Mouse (Mus musculus): Measurements from ENCODE around the gene Tpd52l1.

The Tpd52l1 gene

DNA sequence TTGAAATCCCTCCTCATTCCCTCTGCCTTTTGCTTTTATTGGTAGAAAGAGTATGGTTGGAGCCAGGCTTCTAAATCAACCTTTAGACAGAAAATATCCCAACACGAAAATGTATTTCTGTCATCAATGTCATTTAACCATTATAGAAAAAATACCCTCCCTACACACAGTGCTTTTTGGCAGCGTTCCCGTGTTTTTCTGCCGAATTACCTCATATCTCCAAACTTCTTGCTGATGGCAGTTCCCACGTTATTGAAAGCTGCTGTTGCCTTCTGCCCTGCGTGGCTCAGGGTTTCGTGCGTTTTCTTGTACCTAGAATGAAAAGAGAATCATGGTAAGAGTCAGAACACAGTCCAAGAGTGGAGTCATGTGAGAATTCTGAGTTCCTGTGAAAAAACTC lies 99.4 kb downstream of the Tpd52l1 start:
- no peak for DNase-seq (ENCODE audit: low spot score in 2 of 2)

DNA sequence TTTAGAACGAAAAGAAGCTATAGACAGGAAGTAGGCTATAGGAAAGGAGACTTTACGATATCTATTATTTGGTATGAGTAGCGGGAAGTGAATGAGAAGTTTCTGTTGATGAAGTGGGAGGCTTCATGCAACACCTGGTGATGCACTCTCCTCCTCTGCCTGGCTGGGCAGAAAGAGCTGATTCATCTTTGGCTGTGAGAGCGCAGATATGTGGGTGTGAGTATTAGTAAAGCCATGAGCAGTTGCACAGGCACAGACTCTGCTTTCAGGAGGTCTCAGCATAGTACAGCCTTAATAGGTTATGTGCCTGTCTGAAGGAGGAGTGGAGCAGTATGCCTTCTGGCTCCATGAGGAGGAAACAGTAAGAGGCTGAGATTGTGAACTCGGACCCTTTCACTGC lies 109.3 kb downstream of the Tpd52l1 start:
- DNase-seq (ENCODE audit: low spot score in 2 of 2): no peak

DNA sequence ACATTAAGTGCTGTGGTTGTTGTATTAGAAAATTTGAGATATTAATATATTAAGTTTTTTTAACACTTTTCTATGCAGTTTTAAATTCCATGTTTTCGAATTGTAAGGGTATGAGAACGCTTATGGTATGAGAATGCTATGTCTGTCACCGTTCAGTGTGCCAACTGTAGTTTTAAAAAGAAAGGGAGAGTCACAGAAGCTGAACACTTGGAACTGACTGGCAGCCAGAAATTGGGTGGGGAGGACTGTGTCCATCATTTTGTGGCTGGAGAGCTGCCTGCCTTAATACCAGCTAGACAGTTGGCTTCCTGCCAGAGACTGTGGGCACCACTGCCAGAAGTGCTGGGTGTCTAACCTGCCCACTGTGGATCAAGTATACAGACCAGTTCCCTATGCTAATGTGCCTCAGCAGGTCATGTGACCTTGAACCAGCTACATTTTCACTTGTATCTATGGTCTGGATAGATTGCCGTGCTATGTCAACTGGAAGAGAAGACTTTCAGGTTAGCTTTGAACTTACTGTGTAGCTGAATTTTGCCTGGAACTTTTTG lies 114.5 kb downstream of the Tpd52l1 start:
- DNase-seq (ENCODE audit: low spot score in 2 of 2): no peak

DNA sequence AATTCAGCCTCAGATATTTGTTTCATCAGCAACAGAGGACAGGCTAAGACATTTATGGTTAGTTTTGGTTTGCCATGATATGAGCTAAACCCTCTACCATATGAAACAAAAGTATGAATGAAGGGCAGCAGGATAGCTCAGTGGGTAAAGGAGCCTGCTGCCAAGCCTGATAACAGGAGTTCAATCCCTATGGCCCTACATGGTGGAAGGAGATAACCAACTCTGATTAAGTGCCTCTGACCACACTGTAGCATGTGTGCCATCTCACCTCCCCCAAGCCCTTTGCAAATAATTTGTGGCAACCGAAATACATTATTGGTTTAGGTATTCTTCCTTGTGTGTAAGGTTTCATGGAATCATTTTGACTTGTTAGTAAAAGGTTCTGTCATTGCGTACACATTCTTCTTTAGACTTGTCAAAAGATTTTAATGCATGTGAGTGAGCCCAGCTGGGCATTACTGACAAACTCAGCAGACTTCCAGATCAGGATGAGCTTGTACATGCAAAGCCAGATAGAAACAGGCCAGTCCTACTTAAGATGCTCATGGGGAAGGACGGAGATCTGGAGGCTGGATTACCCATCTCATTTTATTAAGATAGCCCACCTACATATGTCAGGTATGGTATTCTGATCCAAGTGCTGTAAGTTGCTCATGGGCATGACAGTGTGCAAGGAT lies 115.3 kb downstream of the Tpd52l1 start:
- DNase-seq (ENCODE audit: low spot score in 2 of 2): no peak

DNA sequence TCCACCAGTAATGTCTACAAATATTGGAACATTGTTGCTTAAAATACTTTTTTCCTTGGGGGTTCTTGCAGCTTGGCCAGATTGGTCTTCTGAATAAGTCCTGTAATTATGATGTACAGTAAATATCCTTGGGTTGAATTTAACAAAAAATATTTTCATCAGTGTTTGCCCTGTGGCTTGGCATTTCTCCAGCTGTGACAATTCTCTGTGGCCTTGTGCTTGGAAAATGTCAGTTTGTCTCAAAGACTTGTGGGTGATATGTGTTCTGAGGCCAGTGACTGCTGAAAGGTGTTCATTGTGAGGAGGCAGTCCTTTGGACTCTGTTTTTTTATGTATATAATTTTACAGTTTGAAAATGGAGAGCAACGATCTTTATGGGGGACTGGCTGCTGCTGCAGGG lies 116.3 kb downstream of the Tpd52l1 start:
- no peak for DNase-seq (ENCODE audit: low spot score in 2 of 2)

DNA sequence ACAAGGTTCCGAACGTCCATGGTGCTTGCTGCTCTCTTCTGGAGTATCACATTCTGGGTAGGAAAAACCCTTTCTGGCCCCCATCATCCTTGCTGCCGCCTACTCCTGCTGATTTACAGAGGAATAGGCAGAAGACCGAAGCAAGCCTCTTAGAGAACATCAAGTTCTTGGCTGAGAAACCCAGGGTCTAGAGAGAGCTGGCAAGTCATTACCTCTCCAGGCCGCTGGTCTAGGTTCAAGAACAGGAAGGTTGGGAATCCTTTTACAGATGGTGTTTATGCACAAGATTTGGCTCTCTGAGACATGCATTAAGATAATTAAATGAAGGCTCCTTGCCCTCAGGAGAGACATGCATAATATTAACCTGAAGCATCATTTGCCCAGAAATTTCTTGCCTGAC lies 127.3 kb downstream of the Tpd52l1 start:
- no peak for DNase-seq (ENCODE audit: low spot score in 2 of 2)

GRCm38 (mm10) chr10:31312865-31313848 lies 132.6 kb downstream of the Tpd52l1 start, which contains the start of gene Hddc2:
Gene Hddc2, plus strand, starts transcription at chr10:31313383.
- peak; percentile 51 to 52 for DNase-seq (ENCODE audit: low spot score in 2 of 2)

DNA sequence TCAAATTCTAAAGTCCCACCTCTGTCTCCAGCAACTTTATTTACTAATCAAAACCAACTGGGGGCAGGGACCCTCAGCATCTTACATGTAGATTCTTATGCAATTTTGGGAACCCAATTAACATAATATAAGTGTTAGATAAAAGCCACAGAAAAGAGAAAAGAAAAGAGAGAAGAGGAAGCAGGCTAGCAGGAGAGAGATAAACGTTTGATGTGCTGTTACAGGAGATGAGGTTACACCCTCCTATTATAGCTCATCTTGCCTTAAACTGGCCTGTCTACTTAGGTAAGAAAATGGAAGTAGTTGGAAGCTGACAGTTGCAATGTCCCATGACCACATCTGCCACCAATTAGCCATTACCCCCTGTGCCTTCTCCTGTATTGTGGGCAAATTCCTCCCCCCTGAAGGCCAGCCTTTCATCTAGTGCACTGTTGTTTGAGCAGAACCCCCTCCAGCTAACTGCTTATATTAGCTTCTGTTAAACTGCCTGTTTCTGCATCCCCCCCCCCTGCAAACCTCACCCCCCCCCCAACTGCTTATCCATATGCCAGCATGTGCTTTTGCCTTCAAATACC lies 138.6 kb downstream of the Tpd52l1 start:
- DNase-seq (ENCODE audit: low spot score in 2 of 2): no peak

GRCm38 (mm10) chr10:31303446-31303845 lies 142.3 kb downstream of the Tpd52l1 start:
- no peak for DNase-seq (ENCODE audit: low spot score in 2 of 2)

GRCm38 (mm10) chr10:31300292-31300691 lies 145.5 kb downstream of the Tpd52l1 start:
- no peak for DNase-seq (ENCODE audit: low spot score in 2 of 2)

DNA sequence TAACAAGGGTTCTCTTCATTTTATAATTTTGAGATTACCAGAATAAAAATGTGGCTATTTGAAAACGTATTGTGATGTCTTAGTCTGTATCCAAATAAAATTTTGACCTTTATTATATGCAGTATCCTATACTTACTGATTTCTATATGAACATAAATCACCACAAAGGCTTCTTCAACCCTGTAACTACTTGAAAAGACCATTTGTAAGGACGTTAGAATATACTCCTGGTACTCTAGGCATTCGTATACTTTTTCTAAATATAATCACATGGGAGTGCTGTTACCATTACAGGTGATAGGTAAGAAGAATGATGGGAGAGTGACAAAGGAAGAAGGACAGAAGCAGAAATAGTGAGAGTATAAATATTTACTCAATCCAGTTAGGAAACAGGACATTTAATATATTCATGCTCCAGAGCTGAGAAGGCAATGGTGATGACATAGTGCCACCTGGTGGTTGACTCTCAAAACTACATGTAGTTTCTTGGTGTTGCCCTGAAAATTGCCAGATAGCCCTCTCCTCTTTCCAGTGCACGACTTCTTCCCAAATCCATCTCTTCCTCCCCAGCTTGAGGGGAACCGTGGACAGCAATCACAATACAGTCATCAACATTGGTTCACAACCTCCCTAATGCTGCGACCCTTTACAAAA lies 146.7 kb downstream of the Tpd52l1 start:
- peak; percentile 23 to 54 for DNase-seq (ENCODE audit: low spot score in 2 of 2)

- DNase-seq (ENCODE audit: low spot score in 2 of 2): no peak
Observed at GRCm38 (mm10) chr10:31298263-31298662, 147.5 kb downstream of the Tpd52l1 start.

GRCm38 (mm10) chr10:31297106-31297505 lies 148.7 kb downstream of the Tpd52l1 start:
- DNase-seq (ENCODE audit: low spot score in 2 of 2): no peak

DNA sequence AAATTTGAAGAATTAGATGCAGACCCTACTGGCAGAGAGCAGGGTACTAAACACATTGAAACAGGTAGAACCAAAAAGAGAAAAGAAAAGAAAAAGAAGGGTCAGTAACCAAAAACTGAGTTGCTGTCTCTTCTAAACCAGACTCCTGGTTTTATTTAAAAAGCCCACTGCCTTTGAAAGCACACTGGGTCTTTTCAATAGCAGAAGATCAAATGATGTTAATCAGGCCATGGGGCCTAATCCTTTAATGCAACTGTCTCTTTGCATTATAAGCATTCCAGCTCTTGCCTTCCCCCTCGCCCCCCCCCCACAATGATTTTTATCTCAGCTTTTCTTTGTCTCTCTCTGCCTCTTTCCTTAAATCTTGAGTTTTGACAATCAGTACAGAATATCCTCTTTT lies 149.3 kb downstream of the Tpd52l1 start:
- no peak for DNase-seq (ENCODE audit: low spot score in 2 of 2)

- DNase-seq (ENCODE audit: low spot score in 2 of 2): no peak
Observed at GRCm38 (mm10) chr10:31295705-31296104, 150.1 kb downstream of the Tpd52l1 start.

DNA sequence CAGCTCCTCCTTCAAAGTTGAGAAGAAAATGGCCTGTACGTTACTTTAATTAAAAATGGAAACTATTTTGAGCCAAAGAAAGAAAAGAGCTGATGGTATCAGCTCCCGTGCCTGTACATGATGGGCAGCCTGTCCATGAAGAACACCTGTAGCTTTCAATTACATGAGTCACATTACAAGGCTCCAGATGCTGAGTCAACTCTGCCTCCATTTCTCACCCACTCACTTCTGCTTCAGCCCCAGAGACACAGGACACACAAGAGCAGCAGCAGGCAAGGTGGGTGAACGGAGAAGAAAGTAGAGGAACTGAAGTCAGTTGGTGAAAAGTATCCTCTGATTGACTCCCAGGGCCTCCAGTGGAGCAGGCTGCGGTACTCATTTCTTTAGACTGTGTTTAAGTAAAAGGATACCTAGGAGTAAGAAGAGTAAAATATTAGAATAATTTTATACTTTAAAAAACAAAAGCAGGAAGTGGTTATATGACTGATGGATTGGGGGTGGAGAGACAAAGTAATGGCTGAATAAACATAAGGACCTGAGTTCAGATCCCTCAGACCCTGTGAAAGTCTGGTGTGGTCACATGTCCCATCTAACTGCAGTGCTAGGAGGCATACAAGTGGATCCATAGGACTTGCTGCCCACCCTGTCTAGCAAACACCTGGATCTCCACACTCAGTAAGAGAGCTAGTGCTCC lies 156.9 kb downstream of the Tpd52l1 start:
- no peak for DNase-seq (ENCODE audit: low spot score in 2 of 2)

- DNase-seq (ENCODE audit: low spot score in 2 of 2): no peak
Observed at GRCm38 (mm10) chr10:31287787-31288186, 158.0 kb downstream of the Tpd52l1 start.
